Mouse (Mus musculus): ENCODE measurements around the gene Liph. TPM values are rescaled to one million over a fixed set of nuclear protein-coding genes. Genes with fewer than 3 reads are reported as not detected.
"Not testable (repeated sequence)": the region's sequence is repeated elsewhere in the genome, so short reads cannot be mapped to it uniquely, and the experiment has no call there.

The Liph gene
- total RNA-seq (2017) = 0.10 and 0.13 TPM in 2 replicates

GRCm38 (mm10) chr16:21995304-21995703 is at the start of gene Liph:
Gene Liph, minus strand, starts transcription at chr16:21995663.
- no peak for ATAC-seq (replicated peaks in 1 of 2; ENCODE audit: insufficient read depth in 1 of 2, low FRiP score in 2 of 2, low TSS enrichment in 1 of 2, low read depth in 1 of 2, poor library complexity in 2 of 2, severe bottlenecking in 2 of 2)

GRCm38 (mm10) chr16:22043830-22044229 is 48.4 kb upstream of the Liph start:
- ATAC-seq (replicated peaks in 1 of 2; ENCODE audit: insufficient read depth in 1 of 2, low FRiP score in 2 of 2, low TSS enrichment in 1 of 2, low read depth in 1 of 2, poor library complexity in 2 of 2, severe bottlenecking in 2 of 2) = no peak

GRCm38 (mm10) chr16:22039978-22040377 is 44.5 kb upstream of the Liph start:
- ATAC-seq (replicated peaks in 1 of 2; ENCODE audit: insufficient read depth in 1 of 2, low FRiP score in 2 of 2, low TSS enrichment in 1 of 2, low read depth in 1 of 2, poor library complexity in 2 of 2, severe bottlenecking in 2 of 2) = no peak

GRCm38 (mm10) chr16:22038554-22038953 is 43.1 kb upstream of the Liph start:
- no peak for ATAC-seq (replicated peaks in 1 of 2; ENCODE audit: insufficient read depth in 1 of 2, low FRiP score in 2 of 2, low TSS enrichment in 1 of 2, low read depth in 1 of 2, poor library complexity in 2 of 2, severe bottlenecking in 2 of 2)

- ATAC-seq (replicated peaks in 1 of 2; ENCODE audit: insufficient read depth in 1 of 2, low FRiP score in 2 of 2, low TSS enrichment in 1 of 2, low read depth in 1 of 2, poor library complexity in 2 of 2, severe bottlenecking in 2 of 2) = no peak
Observed at GRCm38 (mm10) chr16:22027474-22027873, 32.0 kb upstream of the Liph start.

GRCm38 (mm10) chr16:22022122-22022521 is 26.7 kb upstream of the Liph start:
- no peak for ATAC-seq (replicated peaks in 1 of 2; ENCODE audit: insufficient read depth in 1 of 2, low FRiP score in 2 of 2, low TSS enrichment in 1 of 2, low read depth in 1 of 2, poor library complexity in 2 of 2, severe bottlenecking in 2 of 2)

- no peak for ATAC-seq (replicated peaks in 1 of 2; ENCODE audit: insufficient read depth in 1 of 2, low FRiP score in 2 of 2, low TSS enrichment in 1 of 2, low read depth in 1 of 2, poor library complexity in 2 of 2, severe bottlenecking in 2 of 2)
Observed at GRCm38 (mm10) chr16:22015569-22015968, 20.1 kb upstream of the Liph start.

- 0 out of 4 replicates have a peak, but pooled peaks of 1 of the 2 experiments have one; percentile 22 for ATAC-seq (replicated peaks in 1 of 2; ENCODE audit: insufficient read depth in 1 of 2, low FRiP score in 2 of 2, low TSS enrichment in 1 of 2, low read depth in 1 of 2, poor library complexity in 2 of 2, severe bottlenecking in 2 of 2)
Observed at GRCm38 (mm10) chr16:22009596-22009995, 14.1 kb upstream of the Liph start.

- peak; percentile 99 for ATAC-seq (replicated peaks in 1 of 2; ENCODE audit: insufficient read depth in 1 of 2, low FRiP score in 2 of 2, low TSS enrichment in 1 of 2, low read depth in 1 of 2, poor library complexity in 2 of 2, severe bottlenecking in 2 of 2)
Observed at GRCm38 (mm10) chr16:22009099-22009584, 13.7 kb upstream of the Liph start, which contains the start of gene Senp2. Gene Senp2, plus strand, starts transcription at chr16:22009484.

GRCm38 (mm10) chr16:22001606-22002005 is 6.1 kb upstream of the Liph start:
- ATAC-seq (replicated peaks in 1 of 2; ENCODE audit: insufficient read depth in 1 of 2, low FRiP score in 2 of 2, low TSS enrichment in 1 of 2, low read depth in 1 of 2, poor library complexity in 2 of 2, severe bottlenecking in 2 of 2) = no peak; a peak in 1 of 4 replicates

- ATAC-seq (replicated peaks in 1 of 2; ENCODE audit: insufficient read depth in 1 of 2, low FRiP score in 2 of 2, low TSS enrichment in 1 of 2, low read depth in 1 of 2, poor library complexity in 2 of 2, severe bottlenecking in 2 of 2) = no peak
Observed at GRCm38 (mm10) chr16:22001172-22001571, 5.7 kb upstream of the Liph start.

GRCm38 (mm10) chr16:21999941-22000690 is 4.7 kb upstream of the Liph start:
- ATAC-seq (replicated peaks in 1 of 2; ENCODE audit: insufficient read depth in 1 of 2, low FRiP score in 2 of 2, low TSS enrichment in 1 of 2, low read depth in 1 of 2, poor library complexity in 2 of 2, severe bottlenecking in 2 of 2) = no peak

- peak in 1 of 2 experiments; percentile 32; a peak in 1 of 4 replicates for ATAC-seq (replicated peaks in 1 of 2; ENCODE audit: insufficient read depth in 1 of 2, low FRiP score in 2 of 2, low TSS enrichment in 1 of 2, low read depth in 1 of 2, poor library complexity in 2 of 2, severe bottlenecking in 2 of 2)
Observed at GRCm38 (mm10) chr16:21998061-21998460, 2.6 kb upstream of the Liph start.

GRCm38 (mm10) chr16:21996881-21997641 is 1.6 kb upstream of the Liph start:
- peak in 1 of 2 experiments; percentile 33; a peak in 1 of 4 replicates for ATAC-seq (replicated peaks in 1 of 2; ENCODE audit: insufficient read depth in 1 of 2, low FRiP score in 2 of 2, low TSS enrichment in 1 of 2, low read depth in 1 of 2, poor library complexity in 2 of 2, severe bottlenecking in 2 of 2)

GRCm38 (mm10) chr16:21996402-21996801 is 939 bp upstream of the Liph start:
- ATAC-seq (replicated peaks in 1 of 2; ENCODE audit: insufficient read depth in 1 of 2, low FRiP score in 2 of 2, low TSS enrichment in 1 of 2, low read depth in 1 of 2, poor library complexity in 2 of 2, severe bottlenecking in 2 of 2) = peak in 1 of 2 experiments; percentile 52; a peak in 2 of 4 replicates

GRCm38 (mm10) chr16:21991774-21992173 is 3.7 kb downstream of the Liph start:
- ATAC-seq (replicated peaks in 1 of 2; ENCODE audit: insufficient read depth in 1 of 2, low FRiP score in 2 of 2, low TSS enrichment in 1 of 2, low read depth in 1 of 2, poor library complexity in 2 of 2, severe bottlenecking in 2 of 2) = no peak

- not testable (repeated sequence) for ATAC-seq (replicated peaks in 1 of 2; ENCODE audit: insufficient read depth in 1 of 2, low FRiP score in 2 of 2, low TSS enrichment in 1 of 2, low read depth in 1 of 2, poor library complexity in 2 of 2, severe bottlenecking in 2 of 2)
Observed at GRCm38 (mm10) chr16:21990893-21991292, 4.6 kb downstream of the Liph start.

GRCm38 (mm10) chr16:21987956-21988355 is 7.5 kb downstream of the Liph start:
- ATAC-seq (replicated peaks in 1 of 2; ENCODE audit: insufficient read depth in 1 of 2, low FRiP score in 2 of 2, low TSS enrichment in 1 of 2, low read depth in 1 of 2, poor library complexity in 2 of 2, severe bottlenecking in 2 of 2) = no peak

Measured in hematopoietic stem cell, adult 5-6 weeks (primary cell).